Mouse (Mus musculus) intestine, embryonic 14.5 days (tissue): ENCODE measurements at regions not wholly inside any gene's neighbourhood (a gene's known extent, or its start where the extent isn't known, plus 50 kb on each side); places are given as distances from the start of the nearest gene placed in this dataset.

Experiments
- ATAC-seq: fragments of 200-750 bp; cut with Nextera tagmentation; replicated peaks from 2 replicates; pipeline ENCODE4 v1.8.0; 2017; ENCODE audit warnings: low read depth, moderate number of reproducible peaks, moderate TSS enrichment, moderate library complexity; ENCODE audit not compliant: low FRiP score, low TSS enrichment
- DNase-seq: peaks from one replicate; pipeline ENCODE4 v3.0.0-alpha.2; 2018; ENCODE audit warnings: low spot score
- H3K27ac ChIP-seq: fragments of 300-500 bp; sonication (generic); 2 replicates; pipeline ENCODE4 v1.5.1; 2014; ENCODE audit warnings: low read depth, mild to moderate bottlenecking, control low read depth
- H3K27me3 ChIP-seq: fragments of 300-500 bp; sonication (generic); replicated peaks from 2 replicates; pipeline ENCODE4 v1.6.1; 2014; ENCODE audit warnings: low read length, control low read depth; ENCODE audit not compliant: control insufficient read depth, insufficient read depth
- H3K36me3 ChIP-seq: fragments of 300-500 bp; sonication (generic); 2 replicates; pipeline ENCODE4 v1.6.1; 2014; ENCODE audit warnings: low read length, control low read depth; ENCODE audit not compliant: control insufficient read depth, insufficient read depth
- H3K4me1 ChIP-seq: fragments of 300-500 bp; sonication (generic); replicated peaks from 2 replicates; pipeline ENCODE4 v1.6.1; 2014; ENCODE audit warnings: low read length, control low read depth, mixed read lengths; ENCODE audit not compliant: control insufficient read depth, insufficient read depth
- H3K4me2 ChIP-seq: fragments of 300-500 bp; sonication (generic); 2 replicates; pipeline ENCODE4 v1.6.1; 2014; ENCODE audit warnings: low read length
- H3K4me3 ChIP-seq: fragments of 300-500 bp; sonication (generic); 2 replicates; pipeline ENCODE4 v1.5.1; 2014; ENCODE audit warnings: low read depth, low read length, control low read depth, mixed read lengths
- H3K9ac ChIP-seq: fragments of 300-500 bp; sonication (generic); 2 replicates; pipeline ENCODE4 v1.6.1; 2014; ENCODE audit warnings: mild to moderate bottlenecking, low read length
- H3K9me3 ChIP-seq: fragments of 300-500 bp; sonication (generic); 2 replicates; pipeline ENCODE4 v1.6.1; 2016; ENCODE audit warnings: low read length, control low read depth; ENCODE audit not compliant: control insufficient read depth
- whole genome bisulfite sequencing: fragments of 180-500 bp; shearing (Covaris S2); extraction: QIAGEN DNeasy Blood & Tissue Kit; methylation state at CpG from one replicate; pipeline ENCODE4 v1.1.7; 2014; 5-methylcytosine and 5-hydroxymethylcytosine counted together

- Histone ChIP-seq H3K36me3 (no peaks in the 10 kb centered on the region), H3K27ac (no peak overlapping the region), H3K27me3 (no peaks in the 10 kb centered on the region), H3K4me2 (no peak overlapping the region), H3K9ac (no peak overlapping the region), H3K4me1 (no peaks in the 10 kb centered on the region), H3K9me3 (no peaks in the 10 kb centered on the region), H3K4me3 (no peak overlapping the region)
- DNase-seq (no peak), ATAC-seq (no peak)
- WGBS = 62% methylated on average over 3 of the region's 3 CpGs
These were observed 988.5 kb upstream of the Tenm2 start for GRCm38 (mm10) chr11:38224300-38224699.

DNA sequence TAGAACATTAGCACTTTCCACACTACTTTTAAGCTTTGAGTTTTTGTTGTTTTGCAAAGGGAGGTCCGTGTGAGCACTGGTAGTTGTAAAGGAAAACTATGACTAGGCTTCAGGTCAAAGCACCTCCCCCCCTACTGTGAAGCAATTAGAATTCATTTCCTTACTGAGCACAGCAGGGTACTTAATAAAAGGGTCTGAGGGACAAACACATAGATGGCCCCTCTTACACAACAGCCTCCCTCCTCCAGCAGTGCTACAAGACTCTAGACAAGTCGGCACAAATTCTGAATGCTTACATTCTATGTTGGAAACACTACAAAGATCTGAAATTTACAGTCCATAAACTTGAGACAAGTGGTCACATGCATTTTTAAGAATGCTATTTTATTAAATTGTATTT lies 967.6 kb upstream of the Tenm2 start:
- no peak overlapping the region for H3K4me3 ChIP-seq
- no peaks in the 10 kb centered on the region for H3K4me1 ChIP-seq
- no peaks in the 10 kb centered on the region for H3K9me3 ChIP-seq
- no peaks in the 10 kb centered on the region for H3K36me3 ChIP-seq
- DNase-seq = no peak
- H3K9ac ChIP-seq = no peak overlapping the region
- H3K4me2 ChIP-seq = no peak overlapping the region
- H3K27me3 ChIP-seq = no peaks in the 10 kb centered on the region
- no peak for ATAC-seq
- no peak overlapping the region for H3K27ac ChIP-seq
- 33% methylated on average over 2 of the region's 2 CpGs for WGBS

- WGBS = 66% methylated on average over 3 of the region's 3 CpGs
- H3K4me3 ChIP-seq = no peak overlapping the region
- DNase-seq (no peak), ATAC-seq (no peak)
- H3K9me3 ChIP-seq = no peaks in the 10 kb centered on the region
- no peak overlapping the region for H3K27ac ChIP-seq
- H3K4me2 ChIP-seq = no peak overlapping the region
- H3K4me1 ChIP-seq = no peaks in the 10 kb centered on the region
- H3K9ac ChIP-seq = no peak overlapping the region
- no peaks in the 10 kb centered on the region for H3K36me3 ChIP-seq
- no peaks in the 10 kb centered on the region for H3K27me3 ChIP-seq
These were observed 965.5 kb upstream of the Tenm2 start for GRCm38 (mm10) chr11:38201136-38201741.

GRCm38 (mm10) chr11:38193719-38194118 lies 958.0 kb upstream of the Tenm2 start:
- Histone ChIP-seq H3K4me3 (no peak overlapping the region), H3K27me3 (no peaks in the 10 kb centered on the region), H3K4me1 (no peaks in the 10 kb centered on the region), H3K36me3 (no peaks in the 10 kb centered on the region), H3K4me2 (no peak overlapping the region), H3K27ac (no peak overlapping the region), H3K9ac (no peak overlapping the region), H3K9me3 (no peaks in the 10 kb centered on the region)
- no peak for ATAC-seq
- no peak for DNase-seq
- 72% methylated on average over 5 of the region's 5 CpGs for WGBS

DNA sequence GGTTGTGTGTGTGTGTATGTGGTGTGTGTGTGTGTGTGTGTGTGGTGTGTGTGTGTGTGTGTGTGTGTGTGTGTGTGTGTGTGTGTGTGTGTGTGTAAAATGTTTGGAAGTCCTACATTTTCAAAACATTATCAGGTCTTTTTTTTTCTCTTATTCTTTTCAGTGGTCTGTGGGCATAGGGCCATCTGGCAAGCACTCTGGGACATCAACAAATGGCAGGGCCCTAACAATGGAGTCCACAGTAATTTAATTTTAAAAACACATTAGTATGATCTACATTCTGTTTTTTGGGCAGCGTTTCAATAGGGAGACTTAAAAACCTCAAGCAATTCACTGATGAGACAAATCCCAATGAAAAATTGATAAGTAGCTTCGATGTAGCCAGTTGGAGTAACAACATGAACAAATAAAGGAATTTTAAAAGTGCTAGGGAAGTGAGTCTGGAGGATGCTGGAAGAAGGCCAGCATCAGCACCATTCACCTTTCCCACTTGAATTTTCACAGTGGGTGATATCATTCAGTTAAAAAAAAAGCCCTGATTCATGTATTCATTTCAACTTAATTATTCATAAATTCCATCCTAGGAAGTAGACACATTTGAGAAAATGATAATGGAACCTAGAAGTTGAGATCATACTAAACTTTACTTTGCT lies 956.3 kb upstream of the Tenm2 start:
- H3K27me3 ChIP-seq = no peaks in the 10 kb centered on the region
- H3K4me3 ChIP-seq = no peak overlapping the region
- WGBS = 56% methylated on average over 2 of the region's 2 CpGs
- no peaks in the 10 kb centered on the region for H3K9me3 ChIP-seq
- no peak overlapping the region for H3K9ac ChIP-seq
- no peak overlapping the region for H3K27ac ChIP-seq
- ATAC-seq = no peak
- no peak overlapping the region for H3K4me2 ChIP-seq
- H3K36me3 ChIP-seq = no peaks in the 10 kb centered on the region
- H3K4me1 ChIP-seq = no peaks in the 10 kb centered on the region
- no peak for DNase-seq

- Histone ChIP-seq H3K9me3 (no peaks in the 10 kb centered on the region), H3K4me2 (no peak overlapping the region)
- 65% methylated on average over 3 of the region's 3 CpGs for WGBS
These were observed 955.7 kb upstream of the Tenm2 start for GRCm38 (mm10) chr11:38191437-38191836.

DNA sequence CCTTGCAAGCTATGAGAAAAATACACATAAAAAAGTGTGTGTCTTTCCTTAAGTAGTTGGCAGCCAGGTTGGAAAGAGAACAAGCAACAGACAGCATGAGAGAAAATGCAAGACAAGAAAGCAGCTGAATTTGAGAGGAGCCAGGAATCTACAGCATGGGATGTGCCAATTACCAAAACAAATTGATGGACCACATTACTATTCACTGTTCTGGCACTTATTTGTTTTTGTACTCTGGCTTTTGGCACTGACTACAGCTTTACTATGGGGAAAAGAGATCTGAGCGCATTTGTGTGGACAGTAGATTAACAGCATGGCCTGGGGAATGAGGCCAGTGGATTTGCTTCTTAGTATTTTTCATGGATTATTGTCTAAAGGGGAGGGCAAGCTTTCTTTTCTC lies 935.0 kb upstream of the Tenm2 start:
- H3K4me1 ChIP-seq = no peaks in the 10 kb centered on the region
- ATAC-seq (no peak), DNase-seq (no peak)
- H3K4me2 ChIP-seq = no peak overlapping the region
- no peak overlapping the region for H3K27ac ChIP-seq
- H3K36me3 ChIP-seq = no peaks in the 10 kb centered on the region
- H3K27me3 ChIP-seq = no peaks in the 10 kb centered on the region
- H3K9ac ChIP-seq = no peak overlapping the region
- 59% methylated on average over 1 of the region's 1 CpGs for WGBS
- no peak overlapping the region for H3K4me3 ChIP-seq
- H3K9me3 ChIP-seq = no peaks in the 10 kb centered on the region

More at GRCm38 (mm10) chr11:38191437-38191836, 955.7 kb upstream of the Tenm2 start:
- DNase-seq (no peak), ATAC-seq (no peak)
- Histone ChIP-seq H3K4me1 (no peaks in the 10 kb centered on the region), H3K9ac (no peak overlapping the region), H3K36me3 (no peaks in the 10 kb centered on the region), H3K27ac (no peak overlapping the region), H3K27me3 (no peaks in the 10 kb centered on the region), H3K4me3 (no peak overlapping the region)

- Histone ChIP-seq H3K9ac (no peak overlapping the region), H3K27ac (no peak overlapping the region), H3K27me3 (no peaks in the 10 kb centered on the region), H3K4me2 (no peak overlapping the region), H3K36me3 (no peaks in the 10 kb centered on the region), H3K4me3 (no peak overlapping the region), H3K9me3 (no peaks in the 10 kb centered on the region), H3K4me1 (no peaks in the 10 kb centered on the region)
- DNase-seq = no peak
- no peak for ATAC-seq
- 87% methylated on average over 4 of the region's 4 CpGs for whole genome bisulfite sequencing
These were observed 922.5 kb upstream of the Tenm2 start for GRCm38 (mm10) chr11:38158310-38158709.

GRCm38 (mm10) chr11:38156944-38157343 lies 921.2 kb upstream of the Tenm2 start:
- 79% methylated on average over 9 of the region's 9 CpGs for WGBS
- ATAC-seq = no peak
- H3K4me3 ChIP-seq = no peak overlapping the region
- H3K9ac ChIP-seq = no peak overlapping the region
- no peak for DNase-seq
- H3K36me3 ChIP-seq = no peaks in the 10 kb centered on the region
- no peak overlapping the region for H3K4me2 ChIP-seq
- no peaks in the 10 kb centered on the region for H3K9me3 ChIP-seq
- H3K27me3 ChIP-seq = no peaks in the 10 kb centered on the region
- H3K4me1 ChIP-seq = no peaks in the 10 kb centered on the region
- no peak overlapping the region for H3K27ac ChIP-seq
